Mouse (Mus musculus) hindbrain, embryonic 16.5 days (tissue): ENCODE measurements around the gene Hecw2. TPM values are rescaled to one million over a fixed set of nuclear protein-coding genes. Genes with fewer than 3 reads are reported as not detected.

Experiments
- ATAC-seq: fragments of 200-750 bp; cut with Nextera tagmentation; 2 replicates; pipeline ENCODE4 v1.8.0; 2017; ENCODE audit warnings: moderate TSS enrichment, moderate library complexity
- H3K27ac ChIP-seq: fragments of 300-500 bp; sonication (generic); 2 replicates; pipeline ENCODE4 v1.5.1; 2014; ENCODE audit warnings: low read depth, mild to moderate bottlenecking, control low read depth, low read length, moderate library complexity
- H3K27me3 ChIP-seq: fragments of 300-500 bp; sonication (generic); replicated peaks from 2 replicates; pipeline ENCODE4 v1.6.1; 2014; ENCODE audit warnings: low read length; ENCODE audit not compliant: control insufficient read depth, insufficient read depth
- H3K36me3 ChIP-seq: fragments of 300-500 bp; sonication (generic); 2 replicates; pipeline ENCODE4 v1.6.1; 2014; ENCODE audit warnings: mild to moderate bottlenecking, low read length, moderate library complexity, mixed read lengths; ENCODE audit not compliant: control insufficient read depth, insufficient read depth
- H3K4me1 ChIP-seq: fragments of 300-500 bp; sonication (generic); 2 replicates; pipeline ENCODE4 v1.6.1; 2014; ENCODE audit warnings: low read depth, low read length; ENCODE audit not compliant: control insufficient read depth, insufficient read depth
- H3K4me2 ChIP-seq: fragments of 300-500 bp; sonication (generic); 2 replicates; pipeline ENCODE4 v1.6.1; 2014; ENCODE audit warnings: mild to moderate bottlenecking, low read length, control low read depth, moderate library complexity
- H3K4me3 ChIP-seq: fragments of 300-500 bp; sonication (generic); 2 replicates; pipeline ENCODE4 v1.5.1; 2014; ENCODE audit warnings: mild to moderate bottlenecking, low read length, control low read depth, moderate library complexity
- H3K9ac ChIP-seq: fragments of 300-500 bp; sonication (generic); 2 replicates; pipeline ENCODE4 v1.6.1; 2014; ENCODE audit warnings: low read depth, mild to moderate bottlenecking, control low read depth, low read length, moderate library complexity
- H3K9me3 ChIP-seq: fragments of 300-500 bp; sonication (generic); 2 replicates; pipeline ENCODE4 v1.6.1; 2014; ENCODE audit warnings: mild to moderate bottlenecking, low read length, moderate library complexity; ENCODE audit not compliant: control insufficient read depth
- WGBS: fragments of 180-500 bp; shearing (Covaris S2); extraction: QIAGEN DNeasy Blood & Tissue Kit; methylation state at CpG from one replicate; pipeline ENCODE4 v1.1.7; 2014; 5-methylcytosine and 5-hydroxymethylcytosine counted together
- polyA plus RNA-seq: library from polyadenylated mRNA; unstranded; fragments of >200 nt; fragmentation: Nextera tagmentation; extraction: Ambion mirVana; gene quantifications from 2 replicates; pipeline ENCODE4 v1.2.1, GENCODE M21; 2015

Hecw2 gene
- polyA plus RNA-seq: 7.9 and 8.0 TPM in 2 replicates

- Histone ChIP-seq H3K27ac (peak within 1 kb of the TSS; percentile 97), H3K4me2 (peak within 1 kb of the TSS; percentile 63), H3K4me1 (peaks cover 7% of the 10 kb centered on the region), H3K4me3 (peak within 1 kb of the TSS; percentile 96), H3K27me3 (no peaks in the 10 kb centered on the region), H3K36me3 (no peaks in the 10 kb centered on the region), H3K9me3 (no peaks in the 10 kb centered on the region), H3K9ac (peak within 1 kb of the TSS; percentile 98)
- WGBS: 0% methylated on average over 33 of the region's 38 CpGs
- ATAC-seq: peak; percentile 79
Observed at GRCm38 (mm10) chr1:54194954-54195305, at the start of gene Hecw2. Gene Hecw2 (minus strand): TSS chr1:54195168.

- H3K36me3 ChIP-seq: no peaks in the 10 kb centered on the region
- H3K4me1 ChIP-seq: no peaks in the 10 kb centered on the region
- no peak overlapping the region for H3K4me3 ChIP-seq
- H3K27me3 ChIP-seq: no peaks in the 10 kb centered on the region
- ATAC-seq: no peak
- WGBS: 93% methylated on average over 4 of the region's 4 CpGs
- no peak overlapping the region for H3K27ac ChIP-seq
- H3K9ac ChIP-seq: no peak overlapping the region
- no peak overlapping the region for H3K4me2 ChIP-seq
- no peaks in the 10 kb centered on the region for H3K9me3 ChIP-seq
Observed at GRCm38 (mm10) chr1:54242722-54243121, 47.8 kb upstream of the Hecw2 start.

GRCm38 (mm10) chr1:54220273-54220672, 25.3 kb upstream of the Hecw2 start:
- Histone ChIP-seq H3K9me3 (no peaks in the 10 kb centered on the region), H3K27ac (no peak overlapping the region), H3K4me2 (no peak overlapping the region), H3K36me3 (no peaks in the 10 kb centered on the region), H3K9ac (no peak overlapping the region), H3K27me3 (no peaks in the 10 kb centered on the region), H3K4me1 (no peaks in the 10 kb centered on the region), H3K4me3 (no peak overlapping the region)
- WGBS: 97% methylated on average over 3 of the region's 3 CpGs
- no peak for ATAC-seq

DNA sequence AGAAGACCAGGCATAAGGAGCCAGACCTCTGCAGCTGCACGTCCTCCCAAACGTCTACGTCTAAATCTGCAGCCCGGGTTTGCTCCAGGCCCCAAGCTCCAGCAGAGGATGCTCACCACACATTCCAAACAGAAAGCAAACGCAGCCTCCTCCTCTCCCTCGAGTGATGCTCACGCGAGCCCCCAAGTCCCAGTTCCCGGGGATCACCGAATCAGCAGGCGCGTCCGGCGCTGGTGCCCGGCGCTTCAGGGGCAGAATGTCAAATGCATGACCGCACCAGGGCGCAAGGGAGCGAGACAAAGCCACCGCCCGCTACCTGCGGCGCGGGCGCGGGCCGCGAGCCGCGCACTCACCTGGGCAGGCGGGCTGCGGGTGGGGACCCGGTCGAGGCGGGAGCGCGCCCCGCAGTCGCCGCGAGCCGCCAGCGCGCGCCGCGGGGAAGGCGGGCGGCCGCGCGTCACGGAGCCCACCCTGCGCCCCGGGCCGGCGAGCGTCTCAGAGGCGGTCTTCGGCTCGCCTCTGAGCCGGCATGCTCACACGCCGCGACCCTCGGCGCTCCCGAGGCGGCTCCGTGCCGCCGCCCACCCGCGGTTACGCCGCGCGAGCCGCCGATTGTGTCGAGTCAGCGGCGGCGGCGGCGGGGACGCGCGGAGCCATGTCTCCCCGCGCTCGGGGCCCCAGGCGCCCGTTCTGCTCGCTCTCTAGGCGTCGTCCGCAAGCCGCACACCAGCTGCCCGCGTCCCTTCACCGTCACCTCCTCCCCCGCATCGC, 600 bp downstream of the Hecw2 start:
- Histone ChIP-seq H3K9ac (peak overlapping the region; percentile 98), H3K27ac (peak overlapping the region; percentile 97), H3K9me3 (no peaks in the 10 kb centered on the region), H3K36me3 (no peaks in the 10 kb centered on the region), H3K4me2 (peak overlapping the region; percentile 63), H3K4me3 (peak overlapping the region; percentile 96), H3K4me1 (peaks cover 7% of the 10 kb centered on the region), H3K27me3 (no peaks in the 10 kb centered on the region)
- WGBS: 1% methylated on average over 42 of the region's 104 CpGs
- ATAC-seq: peak; percentile 91

GRCm38 (mm10) chr1:54193191-54193770, 1.7 kb downstream of the Hecw2 start:
- Histone ChIP-seq H3K9ac (0 out of 2 replicates have a peak overlapping the region, but pooled peaks have one; percentile 6), H3K9me3 (no peaks in the 10 kb centered on the region), H3K36me3 (no peaks in the 10 kb centered on the region), H3K4me3 (peak overlapping the region; percentile 96), H3K27me3 (no peaks in the 10 kb centered on the region), H3K4me2 (peak overlapping the region; percentile 63), H3K27ac (no peak overlapping the region), H3K4me1 (peaks cover 7% of the 10 kb centered on the region)
- 26% methylated on average over 7 of the region's 7 CpGs for WGBS
- ATAC-seq: peak; percentile 13; the same call in 1 of the 2 replicates

- Histone ChIP-seq H3K4me2 (no peak overlapping the region), H3K4me1 (peaks cover 1% of the 10 kb centered on the region), H3K27me3 (no peaks in the 10 kb centered on the region), H3K9me3 (no peaks in the 10 kb centered on the region), H3K36me3 (no peaks in the 10 kb centered on the region), H3K4me3 (no peak overlapping the region), H3K27ac (no peak overlapping the region), H3K9ac (no peak overlapping the region)
- no peak for ATAC-seq
- 70% methylated on average over 4 of the region's 4 CpGs for WGBS
Observed at GRCm38 (mm10) chr1:54187579-54187978, 7.4 kb downstream of the Hecw2 start.

- Histone ChIP-seq H3K4me1 (no peaks in the 10 kb centered on the region), H3K9ac (no peak overlapping the region), H3K4me2 (no peak overlapping the region), H3K4me3 (no peak overlapping the region), H3K27me3 (no peaks in the 10 kb centered on the region), H3K36me3 (no peaks in the 10 kb centered on the region), H3K27ac (no peak overlapping the region), H3K9me3 (no peaks in the 10 kb centered on the region)
- ATAC-seq: no peak
- 68% methylated on average over 3 of the region's 3 CpGs for WGBS
Observed at GRCm38 (mm10) chr1:54186347-54186746, 8.6 kb downstream of the Hecw2 start.

GRCm38 (mm10) chr1:54180663-54181062, 14.3 kb downstream of the Hecw2 start:
- no peak for ATAC-seq
- no peaks in the 10 kb centered on the region for H3K36me3 ChIP-seq
- no peak overlapping the region for H3K4me3 ChIP-seq
- H3K27ac ChIP-seq: no peak overlapping the region
- H3K27me3 ChIP-seq: no peaks in the 10 kb centered on the region
- H3K9me3 ChIP-seq: no peaks in the 10 kb centered on the region
- WGBS: 56% methylated on average over 1 of the region's 2 CpGs
- H3K9ac ChIP-seq: no peak overlapping the region
- H3K4me1 ChIP-seq: no peaks in the 10 kb centered on the region
- H3K4me2 ChIP-seq: no peak overlapping the region

- Histone ChIP-seq H3K4me3 (no peak overlapping the region), H3K9me3 (no peaks in the 10 kb centered on the region), H3K4me1 (no peaks in the 10 kb centered on the region), H3K36me3 (no peaks in the 10 kb centered on the region), H3K27ac (no peak overlapping the region), H3K9ac (no peak overlapping the region), H3K27me3 (no peaks in the 10 kb centered on the region), H3K4me2 (no peak overlapping the region)
- ATAC-seq: no peak
- WGBS: 89% methylated on average over 7 of the region's 7 CpGs
Observed at GRCm38 (mm10) chr1:54179179-54179578, 15.8 kb downstream of the Hecw2 start.
